Mouse (Mus musculus): ENCODE measurements around the gene Usp50.

Gene Usp50

GRCm38 (mm10) chr2:126783370-126783769 lies at the start of gene Usp50:
TSS of gene Usp50 (minus strand) at chr2:126783470.
- DNase-seq (ENCODE audit: low read depth, low spot score), result no peak

- no peak for DNase-seq (ENCODE audit: low read depth, low spot score)
These were observed 34.1 kb upstream of the Usp50 start for GRCm38 (mm10) chr2:126817414-126817813.

- DNase-seq (ENCODE audit: low read depth, low spot score), result no peak
These were observed 33.5 kb upstream of the Usp50 start for GRCm38 (mm10) chr2:126816644-126817347.

- DNase-seq (ENCODE audit: low read depth, low spot score), result no peak
These were observed 32.6 kb upstream of the Usp50 start for GRCm38 (mm10) chr2:126815822-126816221.

GRCm38 (mm10) chr2:126801980-126802379 lies 18.7 kb upstream of the Usp50 start:
- no peak for DNase-seq (ENCODE audit: low read depth, low spot score)

- DNase-seq (ENCODE audit: low read depth, low spot score), result no peak
These were observed 15.2 kb upstream of the Usp50 start for GRCm38 (mm10) chr2:126798455-126798854.

GRCm38 (mm10) chr2:126795708-126796107 lies 12.4 kb upstream of the Usp50 start:
- DNase-seq (ENCODE audit: low read depth, low spot score), result no peak

- no peak for DNase-seq (ENCODE audit: low read depth, low spot score)
These were observed 9.3 kb upstream of the Usp50 start for GRCm38 (mm10) chr2:126792611-126793010.

GRCm38 (mm10) chr2:126787721-126788342 lies 4.6 kb upstream of the Usp50 start:
- DNase-seq (ENCODE audit: low read depth, low spot score), result no peak

- peak; percentile 9 for DNase-seq (ENCODE audit: low read depth, low spot score)
These were observed 837 bp downstream of the Usp50 start for GRCm38 (mm10) chr2:126782433-126782832.

GRCm38 (mm10) chr2:126781478-126781877 lies 1.8 kb downstream of the Usp50 start:
- no peak for DNase-seq (ENCODE audit: low read depth, low spot score)

GRCm38 (mm10) chr2:126780286-126780685 lies 3.0 kb downstream of the Usp50 start:
- DNase-seq (ENCODE audit: low read depth, low spot score), result no peak

- DNase-seq (ENCODE audit: low read depth, low spot score), result no peak
These were observed 4.5 kb downstream of the Usp50 start for GRCm38 (mm10) chr2:126778806-126779205.

GRCm38 (mm10) chr2:126776416-126776815 lies 6.9 kb downstream of the Usp50 start:
- DNase-seq (ENCODE audit: low read depth, low spot score), result no peak

GRCm38 (mm10) chr2:126775951-126776350 lies 7.3 kb downstream of the Usp50 start:
- DNase-seq (ENCODE audit: low read depth, low spot score), result no peak

- DNase-seq (ENCODE audit: low read depth, low spot score), result no peak
These were observed 11.1 kb downstream of the Usp50 start for GRCm38 (mm10) chr2:126772217-126772616.

- DNase-seq (ENCODE audit: low read depth, low spot score), result no peak
These were observed 13.7 kb downstream of the Usp50 start for GRCm38 (mm10) chr2:126769431-126770181.

- no peak for DNase-seq (ENCODE audit: low read depth, low spot score)
These were observed 15.1 kb downstream of the Usp50 start for GRCm38 (mm10) chr2:126768194-126768593.

- DNase-seq (ENCODE audit: low read depth, low spot score), result no peak
These were observed 15.7 kb downstream of the Usp50 start for GRCm38 (mm10) chr2:126767599-126767998.

- DNase-seq (ENCODE audit: low read depth, low spot score), result no peak
These were observed 17.2 kb downstream of the Usp50 start for GRCm38 (mm10) chr2:126765867-126766582.

GRCm38 (mm10) chr2:126759351-126759750 lies 23.9 kb downstream of the Usp50 start:
- DNase-seq (ENCODE audit: low read depth, low spot score), result no peak

GRCm38 (mm10) chr2:126755664-126756063 lies 27.6 kb downstream of the Usp50 start:
- DNase-seq (ENCODE audit: low read depth, low spot score), result no peak

Measured in CD4-positive helper T cell, adult 2 months (primary cell).